Mouse (Mus musculus): ENCODE results near the gene Pp2d1.

- no peak for TF ChIP-seq POLR2A (IDR thresholded peaks at IDR 0.05; ENCODE audit: borderline replicate concordance, extremely low read depth, low read depth, low read length)
- 0 out of 2 replicates have a peak, but pooled peaks have one; percentile 11 for TF ChIP-seq CTCF (IDR thresholded peaks at IDR 0.05; ENCODE audit: insufficient read depth, low read length)
These were observed 8.1 kb downstream of the Pp2d1 start for GRCm38 (mm10) chr17:53531160-53531559.
